Mouse (Mus musculus): ENCODE measurements around the gene Svs3a. TPM values are rescaled to one million over a fixed set of nuclear protein-coding genes. Genes with fewer than 3 reads are reported as not detected.
"Not testable (repeated sequence)": the region's sequence is repeated elsewhere in the genome, so short reads cannot be mapped to it uniquely, and the experiment has no call there.

Gene Svs3a
- not detected in 2 replicates for polyA plus RNA-seq (2014; fragmentation: Nextera tagmentation; extraction: Ambion mirVana)

GRCm38 (mm10) chr2:164288968-164289367, at the start of gene Svs3a:
TSS of gene Svs3a (plus strand) at chr2:164289268.
- WGBS: 88% methylated on average over 1 of the region's 1 CpGs
- ATAC-seq (ENCODE audit: insufficient number of reproducible peaks, low FRiP score, low TSS enrichment, low read depth): not testable (repeated sequence)

GRCm38 (mm10) chr2:164256540-164256939, 32.5 kb upstream of the Svs3a start, which contains the start of gene Svs3b:
TSS of gene Svs3b (minus strand) at chr2:164256640.
- H3K27ac ChIP-seq (replicated peaks; ENCODE audit: low read depth, low read length): not testable (repeated sequence)
- 77% methylated on average over 1 of the region's 1 CpGs for WGBS

More at GRCm38 (mm10) chr2:164288968-164289367, at the start of gene Svs3a:
- H3K4me1 ChIP-seq (ENCODE audit: control insufficient read depth, insufficient read depth, low read length); H3K9me3 ChIP-seq (ENCODE audit: control insufficient read depth, low read length); H3K4me2 ChIP-seq (ENCODE audit: low read depth, severe bottlenecking); DNase-seq (ENCODE audit: low spot score); H3K36me3 ChIP-seq (ENCODE audit: control insufficient read depth, insufficient read depth, low read length); H3K9ac ChIP-seq (ENCODE audit: low read length); H3K27me3 ChIP-seq (ENCODE audit: control insufficient read depth, insufficient read depth, low read length); H3K4me3 ChIP-seq (ENCODE audit: low read depth, low read length); H3K27ac ChIP-seq (replicated peaks; ENCODE audit: low read depth, low read length): not testable (repeated sequence)

GRCm38 (mm10) chr2:164278359-164278758, 10.7 kb upstream of the Svs3a start, which contains the start of gene Svs4:
TSS of gene Svs4 (minus strand) at chr2:164278459.
- Histone ChIP-seq H3K27me3 (ENCODE audit: control insufficient read depth, insufficient read depth, low read length) (no peaks in the 10 kb centered on the region), H3K36me3 (ENCODE audit: control insufficient read depth, insufficient read depth, low read length) (no peaks in the 10 kb centered on the region), H3K4me3 (ENCODE audit: low read depth, low read length) (no peak within 1 kb of the TSS), H3K9me3 (ENCODE audit: control insufficient read depth, low read length) (no peaks in the 10 kb centered on the region), H3K4me1 (ENCODE audit: control insufficient read depth, insufficient read depth, low read length) (no peaks in the 10 kb centered on the region), H3K27ac (replicated peaks; ENCODE audit: low read depth, low read length) (no peak within 1 kb of the TSS), H3K4me2 (ENCODE audit: low read depth, severe bottlenecking) (no peak within 1 kb of the TSS), H3K9ac (ENCODE audit: low read length) (no peak within 1 kb of the TSS)
- 95% methylated on average over 4 of the region's 4 CpGs for WGBS
- ATAC-seq (ENCODE audit: insufficient number of reproducible peaks, low FRiP score, low TSS enrichment, low read depth): no peak
- DNase-seq (ENCODE audit: low spot score): no peak

More at GRCm38 (mm10) chr2:164256540-164256939, 32.5 kb upstream of the Svs3a start, which contains the start of gene Svs3b:
- H3K36me3 ChIP-seq (ENCODE audit: control insufficient read depth, insufficient read depth, low read length); H3K9me3 ChIP-seq (ENCODE audit: control insufficient read depth, low read length); H3K4me2 ChIP-seq (ENCODE audit: low read depth, severe bottlenecking); H3K27me3 ChIP-seq (ENCODE audit: control insufficient read depth, insufficient read depth, low read length); ATAC-seq (ENCODE audit: insufficient number of reproducible peaks, low FRiP score, low TSS enrichment, low read depth); H3K4me3 ChIP-seq (ENCODE audit: low read depth, low read length); DNase-seq (ENCODE audit: low spot score); H3K4me1 ChIP-seq (ENCODE audit: control insufficient read depth, insufficient read depth, low read length); H3K9ac ChIP-seq (ENCODE audit: low read length): not testable (repeated sequence)

GRCm38 (mm10) chr2:164312599-164312998, 23.5 kb downstream of the Svs3a start:
- H3K4me3 ChIP-seq (ENCODE audit: low read depth, low read length): no peak overlapping the region
- no peak for ATAC-seq (ENCODE audit: insufficient number of reproducible peaks, low FRiP score, low TSS enrichment, low read depth)
- no peaks in the 10 kb centered on the region for H3K9me3 ChIP-seq (ENCODE audit: control insufficient read depth, low read length)
- DNase-seq (ENCODE audit: low spot score): no peak
- no peak overlapping the region for H3K9ac ChIP-seq (ENCODE audit: low read length)
- no peak overlapping the region for H3K4me2 ChIP-seq (ENCODE audit: low read depth, severe bottlenecking)
- no peak overlapping the region for H3K27ac ChIP-seq (replicated peaks; ENCODE audit: low read depth, low read length)
- no peaks in the 10 kb centered on the region for H3K4me1 ChIP-seq (ENCODE audit: control insufficient read depth, insufficient read depth, low read length)
- H3K27me3 ChIP-seq (ENCODE audit: control insufficient read depth, insufficient read depth, low read length): no peaks in the 10 kb centered on the region
- WGBS: 88% methylated on average over 5 of the region's 5 CpGs
- no peaks in the 10 kb centered on the region for H3K36me3 ChIP-seq (ENCODE audit: control insufficient read depth, insufficient read depth, low read length)

GRCm38 (mm10) chr2:164315460-164315859, 26.4 kb downstream of the Svs3a start:
- H3K36me3 ChIP-seq (ENCODE audit: control insufficient read depth, insufficient read depth, low read length); H3K4me1 ChIP-seq (ENCODE audit: control insufficient read depth, insufficient read depth, low read length); H3K27ac ChIP-seq (replicated peaks; ENCODE audit: low read depth, low read length); H3K9ac ChIP-seq (ENCODE audit: low read length); H3K4me2 ChIP-seq (ENCODE audit: low read depth, severe bottlenecking); H3K9me3 ChIP-seq (ENCODE audit: control insufficient read depth, low read length); H3K27me3 ChIP-seq (ENCODE audit: control insufficient read depth, insufficient read depth, low read length); DNase-seq (ENCODE audit: low spot score); ATAC-seq (ENCODE audit: insufficient number of reproducible peaks, low FRiP score, low TSS enrichment, low read depth); H3K4me3 ChIP-seq (ENCODE audit: low read depth, low read length): not testable (repeated sequence)

GRCm38 (mm10) chr2:164316451-164316850, 27.4 kb downstream of the Svs3a start, which contains the start of gene Svs6:
TSS of gene Svs6 (plus strand) at chr2:164316751.
- H3K36me3 ChIP-seq (ENCODE audit: control insufficient read depth, insufficient read depth, low read length); H3K4me3 ChIP-seq (ENCODE audit: low read depth, low read length); H3K9me3 ChIP-seq (ENCODE audit: control insufficient read depth, low read length); DNase-seq (ENCODE audit: low spot score); H3K27me3 ChIP-seq (ENCODE audit: control insufficient read depth, insufficient read depth, low read length); ATAC-seq (ENCODE audit: insufficient number of reproducible peaks, low FRiP score, low TSS enrichment, low read depth); H3K27ac ChIP-seq (replicated peaks; ENCODE audit: low read depth, low read length); H3K9ac ChIP-seq (ENCODE audit: low read length); H3K4me1 ChIP-seq (ENCODE audit: control insufficient read depth, insufficient read depth, low read length); H3K4me2 ChIP-seq (ENCODE audit: low read depth, severe bottlenecking): not testable (repeated sequence)
- WGBS: 88% methylated on average over 1 of the region's 1 CpGs

GRCm38 (mm10) chr2:164320983-164321382, 31.9 kb downstream of the Svs3a start:
- 91% methylated on average over 6 of the region's 6 CpGs for WGBS
- Histone ChIP-seq H3K36me3 (ENCODE audit: control insufficient read depth, insufficient read depth, low read length) (no peaks in the 10 kb centered on the region), H3K4me1 (ENCODE audit: control insufficient read depth, insufficient read depth, low read length) (no peaks in the 10 kb centered on the region), H3K27ac (replicated peaks; ENCODE audit: low read depth, low read length) (no peak overlapping the region), H3K27me3 (ENCODE audit: control insufficient read depth, insufficient read depth, low read length) (no peaks in the 10 kb centered on the region), H3K4me2 (ENCODE audit: low read depth, severe bottlenecking) (no peak overlapping the region), H3K4me3 (ENCODE audit: low read depth, low read length) (no peak overlapping the region), H3K9me3 (ENCODE audit: control insufficient read depth, low read length) (no peaks in the 10 kb centered on the region), H3K9ac (ENCODE audit: low read length) (no peak overlapping the region)
- DNase-seq (ENCODE audit: low spot score) (no peak), ATAC-seq (ENCODE audit: insufficient number of reproducible peaks, low FRiP score, low TSS enrichment, low read depth) (no peak)

GRCm38 (mm10) chr2:164332440-164332839, 43.4 kb downstream of the Svs3a start, which contains the start of gene Svs5:
TSS of gene Svs5 (plus strand) at chr2:164332740.
- H3K4me3 ChIP-seq (ENCODE audit: low read depth, low read length); ATAC-seq (ENCODE audit: insufficient number of reproducible peaks, low FRiP score, low TSS enrichment, low read depth); H3K36me3 ChIP-seq (ENCODE audit: control insufficient read depth, insufficient read depth, low read length); H3K27ac ChIP-seq (replicated peaks; ENCODE audit: low read depth, low read length); H3K4me2 ChIP-seq (ENCODE audit: low read depth, severe bottlenecking); H3K4me1 ChIP-seq (ENCODE audit: control insufficient read depth, insufficient read depth, low read length); H3K27me3 ChIP-seq (ENCODE audit: control insufficient read depth, insufficient read depth, low read length); H3K9me3 ChIP-seq (ENCODE audit: control insufficient read depth, low read length); DNase-seq (ENCODE audit: low spot score); H3K9ac ChIP-seq (ENCODE audit: low read length): not testable (repeated sequence)
- 73% methylated on average over 3 of the region's 3 CpGs for WGBS
